Mouse (Mus musculus): ENCODE data around the gene Sergef. TPM values are rescaled to one million over a fixed set of nuclear protein-coding genes. Genes with fewer than 3 reads are reported as not detected.

Gene Sergef
- polyA plus RNA-seq, 1 experiment from 2014 or later, result 50.6 TPM

Other genes with a start within 250 kb of the Sergef start
- 13.4 and 14.5 TPM in 2 replicates for gene Kcnc1, start 243.3 kb downstream of the Sergef start, polyA plus RNA-seq (2015; fragmentation: Nextera tagmentation; extraction: Ambion mirVana)
- 0.61 and 1.2 TPM in 2 replicates for gene Tph1, start 32.7 kb upstream of the Sergef start, polyA plus RNA-seq (2015; fragmentation: Nextera tagmentation; extraction: Ambion mirVana)
- gene Saal1, start 70.9 kb upstream of the Sergef start, polyA plus RNA-seq (2015; fragmentation: Nextera tagmentation; extraction: Ambion mirVana), result 14.1 and 16.2 TPM in 2 replicates
- 0.19 and 0.20 TPM in 2 replicates for gene Saa3, start 75.9 kb upstream of the Sergef start, polyA plus RNA-seq (2015; fragmentation: Nextera tagmentation; extraction: Ambion mirVana)
- not detected in 2 replicates for gene Saa4, start 92.8 kb upstream of the Sergef start, polyA plus RNA-seq (2015; fragmentation: Nextera tagmentation; extraction: Ambion mirVana)
- 0.27 and 0.56 TPM in 2 replicates for gene Saa1, start 103.2 kb upstream of the Sergef start, polyA plus RNA-seq (2015; fragmentation: Nextera tagmentation; extraction: Ambion mirVana)
- gene Saa2, start 112.0 kb upstream of the Sergef start, polyA plus RNA-seq (2015; fragmentation: Nextera tagmentation; extraction: Ambion mirVana), result 0.57 and 0.58 TPM in 2 replicates
- gene Hps5, start 156.3 kb upstream of the Sergef start, polyA plus RNA-seq (2015; fragmentation: Nextera tagmentation; extraction: Ambion mirVana), result 9.7 and 12.6 TPM in 2 replicates
- gene Gtf2h1, start 156.3 kb upstream of the Sergef start, polyA plus RNA-seq (2015; fragmentation: Nextera tagmentation; extraction: Ambion mirVana), result 41.0 and 41.2 TPM in 2 replicates
- 894 and 950 TPM in 2 replicates for gene Ldha, start 201.7 kb upstream of the Sergef start, polyA plus RNA-seq (2015; fragmentation: Nextera tagmentation; extraction: Ambion mirVana)
- 0.25 and 0.55 TPM in 2 replicates for gene Ldhc, start 221.4 kb upstream of the Sergef start, polyA plus RNA-seq (2015; fragmentation: Nextera tagmentation; extraction: Ambion mirVana)